Mouse (Mus musculus) lung, postnatal 36 days (tissue): Measurements from ENCODE around the gene Hbs1l.

Experiments used
- DNase-seq: peaks from one replicate; pipeline ENCODE4 v3.0.0; 2022; ENCODE audit warnings: mixed read lengths

Hbs1l gene

DNA sequence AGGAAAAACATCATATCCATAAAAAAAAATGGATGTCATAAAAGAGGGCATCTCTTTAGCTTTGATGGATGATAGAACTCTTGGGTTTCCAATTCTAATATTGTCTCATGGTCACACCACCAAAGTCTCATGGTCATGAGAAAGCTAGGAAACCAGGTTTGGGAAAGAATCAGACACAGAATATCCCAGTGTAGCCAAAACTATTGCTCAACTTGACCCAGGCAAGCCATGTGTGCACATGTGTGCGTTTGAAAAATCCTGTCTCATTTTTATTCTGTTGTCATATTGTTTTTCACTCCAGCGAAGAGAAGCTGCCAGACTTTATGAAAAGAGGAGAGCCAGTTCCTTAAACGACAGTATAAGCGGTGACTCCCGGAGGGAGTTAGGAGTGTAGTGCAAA is 114.9 kb downstream of the Hbs1l start:
- no peak for DNase-seq

DNA sequence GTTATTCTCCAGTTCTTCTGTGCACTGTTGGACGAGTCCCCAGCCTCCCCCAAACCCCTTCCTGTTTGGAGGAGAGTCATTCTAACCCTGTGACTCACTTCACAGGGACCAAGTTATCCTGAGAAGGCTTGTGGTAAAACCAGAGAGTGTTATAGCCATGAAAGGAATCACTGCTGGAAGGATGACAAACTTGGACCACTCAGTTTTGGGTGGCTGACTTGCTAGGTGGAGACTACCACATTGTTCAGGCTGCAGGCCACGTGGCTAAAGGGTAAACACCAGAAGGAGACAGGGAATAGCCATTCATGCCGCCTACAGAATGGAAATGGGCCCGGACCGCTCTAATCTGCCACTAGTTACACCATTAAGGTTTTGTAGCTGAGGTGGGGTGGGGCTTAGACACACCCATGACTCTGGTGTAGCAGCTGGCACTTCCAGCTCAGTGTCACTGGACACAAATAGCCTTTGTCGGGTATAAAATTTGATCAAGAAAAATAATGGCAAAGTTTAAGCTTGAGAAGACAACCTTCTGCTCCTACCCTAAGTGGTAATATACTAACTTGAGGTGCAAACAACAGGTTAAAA is 115.9 kb downstream of the Hbs1l start:
- DNase-seq = no peak

DNA sequence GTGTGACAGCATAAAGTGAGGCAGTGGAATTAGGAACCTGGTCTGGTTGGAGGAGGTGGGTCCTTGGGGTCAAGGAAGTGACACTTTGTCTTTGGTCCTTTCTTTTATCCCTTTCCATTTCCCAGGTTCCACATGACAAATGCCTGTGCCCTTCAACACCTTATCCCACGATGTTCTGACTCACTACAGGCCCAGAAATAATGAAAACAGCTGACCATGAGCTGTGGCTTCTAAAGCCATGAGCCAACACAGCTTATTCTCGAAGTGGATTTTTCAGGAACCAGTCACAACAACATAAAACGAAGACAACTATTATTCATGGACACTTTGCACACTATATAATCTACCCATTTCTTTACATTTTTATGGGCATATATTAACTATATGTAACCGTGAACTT is 119.3 kb downstream of the Hbs1l start:
- no peak for DNase-seq

DNA sequence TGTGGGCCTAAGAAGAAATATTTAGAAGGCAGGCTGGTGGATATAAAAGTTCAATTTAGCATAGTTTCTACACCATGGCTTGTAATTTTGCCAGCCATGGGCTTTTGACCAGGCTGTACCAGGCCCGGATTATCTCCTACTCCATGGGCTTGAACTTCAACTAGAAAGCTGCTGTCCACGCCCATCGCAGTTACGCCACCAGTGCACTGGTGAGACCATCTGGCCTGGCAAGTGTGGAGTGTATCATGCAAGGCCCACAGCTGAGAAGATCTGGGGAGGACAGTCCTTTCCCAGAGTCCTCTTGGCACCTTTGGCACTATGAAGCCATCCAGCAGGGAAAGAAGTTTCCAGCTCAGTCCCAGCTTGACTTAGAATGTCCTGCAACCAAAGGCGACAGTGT is 120.4 kb downstream of the Hbs1l start:
- DNase-seq = no peak
